Mouse (Mus musculus) lung, adult 2 months (tissue): ENCODE measurements around the gene Agap1.

Experiments used
- CTCF ChIP-seq: fragments of 200-500 bp; IDR thresholded peaks from 2 replicates; pipeline ENCODE4 v1.5.1; 2011; ENCODE audit warnings: mild to moderate bottlenecking, low read length, control low read depth; ENCODE audit not compliant: insufficient read depth
- POLR2A ChIP-seq: fragments of 200-500 bp; IDR thresholded peaks from 2 replicates; pipeline ENCODE4 v1.6.1; 2011; ENCODE audit warnings: low read depth, mild to moderate bottlenecking, control low read depth, low read length, borderline replicate concordance; ENCODE audit errors: extremely low read depth

GRCm38 (mm10) chr1:89870906-89871211 lies 416.3 kb downstream of the Agap1 start:
- TF ChIP-seq CTCF: no peak
- TF ChIP-seq POLR2A: no peak
